Mouse (Mus musculus) cerebral cortex, adult 2 months (tissue): ENCODE results near the gene Riox2.

Source experiments
- WGBS: fragments of 180-500 bp; shearing (Covaris S2); methylation state at CpG from one replicate; pipeline ENCODE4 v1.1.7; 2018; 5-methylcytosine and 5-hydroxymethylcytosine counted together

Riox2 gene

GRCm38 (mm10) chr16:59521752-59522423, 50.3 kb downstream of the Riox2 start:
- WGBS, result 90% methylated on average over 16 of the region's 16 CpGs

- 69% methylated on average over 6 of the region's 6 CpGs for WGBS
Observed at GRCm38 (mm10) chr16:59526939-59527338, 55.4 kb downstream of the Riox2 start.

GRCm38 (mm10) chr16:59529570-59529969, 58.0 kb downstream of the Riox2 start:
- 91% methylated on average over 13 of the region's 13 CpGs for WGBS

- WGBS, result 90% methylated on average over 5 of the region's 5 CpGs
Observed at GRCm38 (mm10) chr16:59531243-59531642, 59.7 kb downstream of the Riox2 start.

- 61% methylated on average over 3 of the region's 3 CpGs for WGBS
Observed at GRCm38 (mm10) chr16:59532561-59532960, 61.0 kb downstream of the Riox2 start.

- WGBS, result 95% methylated on average over 11 of the region's 11 CpGs
Observed at GRCm38 (mm10) chr16:59534349-59534748, 62.8 kb downstream of the Riox2 start.

- 91% methylated on average over 5 of the region's 5 CpGs for WGBS
Observed at GRCm38 (mm10) chr16:59535673-59536072, 64.1 kb downstream of the Riox2 start.

- WGBS, result 65% methylated on average over 3 of the region's 3 CpGs
Observed at GRCm38 (mm10) chr16:59540944-59541343, 69.4 kb downstream of the Riox2 start.

- WGBS, result 64% methylated on average over 4 of the region's 4 CpGs
Observed at GRCm38 (mm10) chr16:59541382-59541781, 69.8 kb downstream of the Riox2 start.
